Mouse (Mus musculus) myocyte (in vitro differentiated cells): ENCODE measurements at regions not wholly inside any gene's neighbourhood (a gene's known extent, or its start where the extent isn't known, plus 50 kb on each side); places are given as distances from the start of the nearest gene placed in this dataset.

ENCODE experiments used
- H3K27me3 ChIP-seq: one replicate; pipeline ENCODE4 v1.6.1; 2011; ENCODE audit not compliant: control insufficient read depth, insufficient read depth, insufficient read length
- H3K36me3 ChIP-seq: one replicate; pipeline ENCODE4 v1.6.1; 2011; ENCODE audit not compliant: control insufficient read depth, insufficient read depth
- H3K4me2 ChIP-seq: one replicate; pipeline ENCODE4 v1.6.1; 2011; ENCODE audit warnings: low read depth, control low read depth
- H3K4me3 ChIP-seq: one replicate; pipeline ENCODE4 v1.5.1; 2011; ENCODE audit warnings: mild to moderate bottlenecking, control low read depth, moderate library complexity
- H3K79me2 ChIP-seq: one replicate; pipeline ENCODE4 v1.6.1; 2011; ENCODE audit not compliant: control insufficient read depth, insufficient read depth
- H3ac ChIP-seq: one replicate; pipeline ENCODE4 v1.6.1; 2011; ENCODE audit not compliant: control insufficient read depth, insufficient read length
- CEBPB ChIP-seq: IDR thresholded peaks from 2 replicates; pipeline ENCODE4 v1.6.1; 2011; ENCODE audit warnings: mild to moderate bottlenecking, moderate library complexity; ENCODE audit not compliant: poor library complexity, insufficient read depth, severe bottlenecking
- E2F4 ChIP-seq: IDR thresholded peaks from one replicate; pipeline ENCODE4 v1.6.1; 2011; ENCODE audit warnings: mild to moderate bottlenecking, control low read depth, moderate library complexity; ENCODE audit not compliant: insufficient read depth
- MAX ChIP-seq: IDR thresholded peaks from one replicate; pipeline ENCODE4 v1.6.1; 2011; ENCODE audit warnings: low read depth, mild to moderate bottlenecking, control low read depth
- MYOD1 ChIP-seq, 3 experiments: IDR thresholded peaks; one replicate each; pipeline ENCODE4 v1.6.1; 2011; ENCODE audit warnings: control low read depth in 2 of 3, low read depth in 2 of 3, mild to moderate bottlenecking in 2 of 3, moderate library complexity in 1 of 3; ENCODE audit not compliant: insufficient read length in 2 of 3, control insufficient read depth in 1 of 3
- MYOG ChIP-seq, 3 experiments: IDR thresholded peaks; one replicate each; pipeline ENCODE4 v1.6.1; 2011; ENCODE audit warnings: control low read depth in 2 of 3, low read depth in 2 of 3, mild to moderate bottlenecking in 2 of 3; ENCODE audit not compliant: insufficient read length in 2 of 3, control insufficient read depth in 1 of 3, insufficient read depth in 1 of 3
- POLR2A ChIP-seq: IDR thresholded peaks from one replicate; pipeline ENCODE4 v1.6.1; 2011; ENCODE audit warnings: low read depth, mild to moderate bottlenecking, control low read depth, moderate library complexity; ENCODE audit not compliant: insufficient read length
- POLR2AphosphoS2 ChIP-seq: IDR thresholded peaks from one replicate; pipeline ENCODE4 v1.6.1; 2011; ENCODE audit warnings: low read depth, control low read depth; ENCODE audit not compliant: insufficient read length
- REST ChIP-seq: IDR thresholded peaks from one replicate; pipeline ENCODE4 v1.6.1; 2011; ENCODE audit warnings: mild to moderate bottlenecking, control low read depth, moderate library complexity; ENCODE audit not compliant: insufficient read depth, insufficient read length
- SRF ChIP-seq: IDR thresholded peaks from one replicate; pipeline ENCODE4 v1.6.1; 2011; ENCODE audit warnings: low read depth; ENCODE audit not compliant: control insufficient read depth, insufficient read length
- TCF12 ChIP-seq: IDR thresholded peaks from one replicate; pipeline ENCODE4 v1.6.1; 2011; ENCODE audit warnings: mild to moderate bottlenecking, control low read depth; ENCODE audit not compliant: poor library complexity, insufficient read depth, severe bottlenecking
- TCF3 ChIP-seq: IDR thresholded peaks from one replicate; pipeline ENCODE4 v1.6.1; 2011; ENCODE audit warnings: low read depth, control low read depth; ENCODE audit not compliant: insufficient read length
- USF1 ChIP-seq: IDR thresholded peaks from one replicate; pipeline ENCODE4 v1.6.1; 2011; ENCODE audit warnings: low read depth, mild to moderate bottlenecking, control low read depth, moderate library complexity

DNA sequence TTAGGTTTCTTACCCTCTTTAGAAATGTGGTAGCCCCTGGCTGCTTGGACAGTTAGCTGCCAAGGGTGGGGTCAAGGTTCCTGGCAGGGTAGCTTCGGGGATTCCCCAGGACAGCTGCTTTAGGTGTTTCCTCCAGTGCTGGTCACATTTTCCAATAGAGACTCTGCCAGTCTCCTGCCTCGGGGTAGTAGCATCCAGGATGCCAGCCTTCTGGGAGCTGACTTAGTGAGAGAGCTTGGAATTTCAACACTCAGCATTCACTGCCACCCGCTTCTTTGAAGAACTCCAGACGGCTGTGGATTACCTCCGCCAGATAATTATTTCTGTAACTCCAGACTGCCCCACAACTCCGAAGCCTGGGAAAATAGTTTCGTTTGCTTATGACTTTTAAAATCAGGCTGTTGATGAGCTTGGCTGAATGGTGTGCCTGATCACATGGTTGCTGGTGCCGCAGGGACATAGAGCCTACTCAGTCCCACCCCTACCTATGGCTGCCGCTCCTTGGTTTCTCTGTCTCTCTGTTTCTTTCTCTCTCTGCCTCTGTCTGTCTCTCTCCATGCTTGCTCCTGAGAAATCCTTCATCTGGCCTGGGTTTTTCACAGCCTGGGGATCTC lies 724.2 kb upstream of the Car8 start:
- H3K79me2 ChIP-seq = no peaks in the 10 kb centered on the region
- no peaks in the 10 kb centered on the region for H3K27me3 ChIP-seq
- TF ChIP-seq MYOG (IDR thresholded peaks at IDR 0.05; ENCODE audit: control insufficient read depth in 1 of 3, insufficient read depth in 1 of 3, insufficient read length in 2 of 3, low read depth in 2 of 3) (peak in 1 of 3 experiments; percentile 58), REST (no peak), SRF (no peak), USF1 (no peak), POLR2AphosphoS2 (no peak), MYOD1 (IDR thresholded peaks at IDR 0.05; ENCODE audit: control insufficient read depth in 1 of 3, insufficient read length in 2 of 3, low read depth in 2 of 3) (peak in 2 of 3 experiments; percentile 14 to 26), TCF12 (no peak), TCF3 (no peak)
- H3K4me2 ChIP-seq = peak overlapping the region; percentile 4
- no peaks in the 10 kb centered on the region for H3K36me3 ChIP-seq
- H3ac ChIP-seq = no peak overlapping the region
- no peak overlapping the region for H3K4me3 ChIP-seq

DNA sequence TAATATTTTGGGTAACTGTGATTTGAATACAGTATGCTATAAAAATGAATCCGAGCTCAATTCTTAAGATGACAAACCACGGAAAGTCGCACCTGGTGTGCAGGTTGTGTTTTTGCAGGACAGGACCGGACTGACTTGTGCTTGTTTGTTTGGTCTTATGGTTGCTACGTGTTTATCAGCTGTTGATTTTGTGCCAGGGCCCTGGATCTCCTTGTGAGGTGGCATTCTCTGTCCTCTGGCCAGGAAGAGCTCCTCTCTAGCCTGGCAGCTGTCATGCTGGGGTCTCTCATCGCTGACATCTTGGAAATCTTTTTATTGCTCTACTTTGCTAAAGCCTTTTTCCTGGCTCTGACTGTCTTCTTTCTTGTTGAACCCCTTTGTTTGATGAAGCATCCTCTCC lies 723.0 kb upstream of the Car8 start:
- Histone ChIP-seq H3K79me2 (no peaks in the 10 kb centered on the region), H3ac (no peak overlapping the region), H3K4me2 (no peak overlapping the region), H3K4me3 (no peak overlapping the region), H3K36me3 (no peaks in the 10 kb centered on the region), H3K27me3 (no peaks in the 10 kb centered on the region)
- TF ChIP-seq SRF (no peak), POLR2AphosphoS2 (no peak), USF1 (no peak), TCF3 (no peak), REST (no peak), MYOD1 (IDR thresholded peaks at IDR 0.05; ENCODE audit: control insufficient read depth in 1 of 3, insufficient read length in 2 of 3, low read depth in 2 of 3) (no peak), MYOG (IDR thresholded peaks at IDR 0.05; ENCODE audit: control insufficient read depth in 1 of 3, insufficient read depth in 1 of 3, insufficient read length in 2 of 3, low read depth in 2 of 3) (no peak), E2F4 (no peak), MAX (no peak), TCF12 (no peak), POLR2A (no peak), CEBPB (no peak)

DNA sequence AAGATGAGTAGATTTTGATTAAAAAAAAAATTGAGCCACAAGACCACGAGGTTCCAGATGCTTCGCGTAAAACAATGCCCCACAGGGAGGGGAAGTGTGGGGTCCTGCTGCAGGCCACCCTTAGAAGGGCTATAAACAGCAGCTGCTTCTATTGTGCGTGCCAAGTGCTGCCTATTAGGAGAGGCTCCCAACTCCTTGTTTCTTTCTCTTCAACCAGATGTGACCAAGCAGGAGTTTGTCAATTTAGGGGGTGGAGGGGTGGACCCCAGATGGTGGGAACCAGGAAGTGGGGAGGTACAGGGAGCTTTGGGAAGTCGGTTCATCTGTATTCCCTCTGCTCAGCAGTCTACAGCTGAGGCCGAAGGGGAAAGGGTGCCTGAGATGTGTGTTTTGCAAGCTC lies 718.9 kb upstream of the Car8 start:
- H3ac ChIP-seq = no peak overlapping the region
- no peak overlapping the region for H3K4me3 ChIP-seq
- H3K4me2 ChIP-seq = no peak overlapping the region
- no peaks in the 10 kb centered on the region for H3K27me3 ChIP-seq
- no peaks in the 10 kb centered on the region for H3K79me2 ChIP-seq
- TF ChIP-seq CEBPB = no peak
- no peak for TF ChIP-seq POLR2AphosphoS2
- TF ChIP-seq TCF3 = no peak
- TF ChIP-seq MAX = no peak
- no peak for TF ChIP-seq USF1
- TF ChIP-seq SRF = no peak
- TF ChIP-seq MYOG (IDR thresholded peaks at IDR 0.05; ENCODE audit: control insufficient read depth in 1 of 3, insufficient read depth in 1 of 3, insufficient read length in 2 of 3, low read depth in 2 of 3) = peak in 1 of 3 experiments; percentile 36
- peak in 1 of 3 experiments; percentile 13 for TF ChIP-seq MYOD1 (IDR thresholded peaks at IDR 0.05; ENCODE audit: control insufficient read depth in 1 of 3, insufficient read length in 2 of 3, low read depth in 2 of 3)
- TF ChIP-seq REST = no peak
- no peak for TF ChIP-seq POLR2A
- no peak for TF ChIP-seq E2F4
- H3K36me3 ChIP-seq = no peaks in the 10 kb centered on the region

DNA sequence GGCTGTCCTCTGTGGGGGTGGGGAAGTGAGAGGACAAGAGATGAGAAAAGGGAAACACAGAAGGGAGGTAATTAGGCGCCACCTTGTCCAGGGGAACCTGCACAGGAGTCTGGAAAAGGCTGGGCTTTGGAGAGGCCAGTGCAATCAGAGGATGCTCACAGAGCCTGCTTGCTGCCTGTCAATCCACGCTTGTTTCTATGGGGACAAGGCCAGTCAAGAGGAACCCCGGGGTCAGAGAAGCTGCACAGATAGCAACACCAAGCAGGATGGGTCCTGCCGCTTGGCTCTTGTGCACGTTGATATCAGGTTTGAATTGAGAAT lies 718.1 kb upstream of the Car8 start:
- Histone ChIP-seq H3ac (no peak overlapping the region), H3K4me3 (no peak overlapping the region), H3K4me2 (no peak overlapping the region), H3K36me3 (no peaks in the 10 kb centered on the region), H3K27me3 (no peaks in the 10 kb centered on the region), H3K79me2 (no peaks in the 10 kb centered on the region)
- no peak for TF ChIP-seq TCF12
- no peak for TF ChIP-seq POLR2A
- TF ChIP-seq REST = no peak
- TF ChIP-seq E2F4 = no peak
- no peak for TF ChIP-seq POLR2AphosphoS2
- no peak for TF ChIP-seq SRF
- no peak for TF ChIP-seq MAX
- no peak for TF ChIP-seq USF1
- no peak for TF ChIP-seq MYOG (IDR thresholded peaks at IDR 0.05; ENCODE audit: control insufficient read depth in 1 of 3, insufficient read depth in 1 of 3, insufficient read length in 2 of 3, low read depth in 2 of 3)
- no peak for TF ChIP-seq MYOD1 (IDR thresholded peaks at IDR 0.05; ENCODE audit: control insufficient read depth in 1 of 3, insufficient read length in 2 of 3, low read depth in 2 of 3)
- no peak for TF ChIP-seq TCF3
- TF ChIP-seq CEBPB = no peak
